Mouse (Mus musculus) layer of hippocampus, adult 2 months (tissue): ENCODE measurements at regions not wholly inside any gene's neighbourhood (a gene's known extent, or its start where the extent isn't known, plus 50 kb on each side); places are given as distances from the start of the nearest gene placed in this dataset.

ENCODE experiments used
- DNase-seq, 2 experiments: peaks; one replicate each; pipeline ENCODE4 v3.0.0; 2022; ENCODE audit warnings: low spot score in 2 of 2
- H3K27ac ChIP-seq: fragments of 200-600 bp; 2 replicates; pipeline ENCODE4 v1.8.1; 2022
- H3K4me3 ChIP-seq: fragments of 200-600 bp; 2 replicates; pipeline ENCODE4 v1.8.1; 2022; ENCODE audit warnings: mild to moderate bottlenecking
- CTCF ChIP-seq: fragments of 200-600 bp; conservative IDR thresholded peaks from 2 replicates; pipeline ENCODE4 v1.8.1; 2022; ENCODE audit warnings: antibody characterized with exemption, mild to moderate bottlenecking, moderate library complexity

DNA sequence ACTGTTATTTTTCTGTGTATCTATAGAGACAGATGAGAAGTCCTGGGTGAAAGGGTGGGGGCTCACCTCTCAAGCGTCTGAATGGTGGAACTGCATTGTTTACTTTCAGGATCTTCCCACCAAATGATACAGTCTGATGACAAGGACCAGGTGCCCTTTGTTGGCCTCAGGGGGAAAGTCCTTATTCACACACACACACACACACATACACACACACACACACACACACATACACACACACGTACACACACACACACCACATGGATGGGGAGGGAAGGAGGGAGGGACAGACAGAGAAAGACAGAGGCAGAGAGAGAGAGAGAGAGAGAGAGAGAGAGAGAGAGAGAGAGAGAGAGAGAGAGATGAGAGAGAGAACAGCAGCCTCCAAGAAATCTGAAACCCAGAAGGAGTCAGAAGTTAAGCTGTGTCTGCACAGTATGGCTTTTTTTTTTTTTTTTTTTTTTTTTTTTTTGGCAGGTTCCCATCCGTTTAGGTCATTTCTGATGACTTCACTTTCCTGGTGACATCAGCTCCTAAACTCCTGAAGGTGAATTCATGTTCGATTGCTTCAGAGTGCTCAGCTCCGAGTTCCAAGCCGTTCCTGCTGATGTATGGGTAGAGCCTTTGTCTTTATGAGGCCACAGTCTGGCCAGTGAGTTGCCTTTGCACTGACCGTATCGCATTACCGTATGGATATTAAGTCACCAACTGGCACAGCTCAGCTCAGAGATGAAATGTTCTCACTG, 273.4 kb downstream of the Kcnrg start:
- Histone ChIP-seq H3K27ac (no peak overlapping the region), H3K4me3 (no peak overlapping the region)
- DNase-seq = no peak
- TF ChIP-seq CTCF = no peak

DNA sequence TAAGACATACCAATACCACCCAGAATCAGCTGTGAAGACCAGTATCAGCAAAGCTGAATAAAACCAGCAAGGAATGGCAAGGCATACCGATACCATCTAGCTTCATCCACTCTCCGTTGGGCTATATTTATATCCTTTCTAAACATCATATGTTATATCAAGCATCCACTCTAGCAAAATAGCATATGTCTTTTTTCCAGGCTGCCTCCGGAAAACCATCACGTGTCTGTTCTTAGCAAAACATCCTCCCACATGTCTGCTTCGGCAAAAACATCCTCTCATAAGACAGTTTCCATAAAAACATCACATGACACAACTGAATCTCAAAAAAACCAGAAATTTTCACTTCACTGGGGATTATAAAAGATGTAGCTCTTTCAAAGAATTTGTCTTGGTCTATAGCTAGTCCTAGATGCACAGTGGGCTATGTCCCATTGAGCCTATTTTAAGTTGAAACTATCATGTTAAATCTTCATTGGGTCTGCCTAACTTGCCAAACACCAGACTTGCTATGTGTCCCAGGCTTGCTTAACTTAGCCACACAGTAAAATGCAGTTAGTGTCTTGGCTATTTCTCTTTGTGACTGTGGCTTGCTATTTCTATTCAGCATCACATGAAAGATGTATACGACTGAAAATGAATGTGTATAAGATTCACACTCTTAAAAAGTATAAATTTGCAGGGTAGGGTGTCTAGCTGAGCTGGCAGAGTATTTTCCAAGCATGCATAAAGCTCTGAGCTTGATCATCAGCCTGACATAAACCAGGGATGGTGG, 278.2 kb downstream of the Kcnrg start:
- no peak for DNase-seq
- TF ChIP-seq CTCF = no peak

DNA sequence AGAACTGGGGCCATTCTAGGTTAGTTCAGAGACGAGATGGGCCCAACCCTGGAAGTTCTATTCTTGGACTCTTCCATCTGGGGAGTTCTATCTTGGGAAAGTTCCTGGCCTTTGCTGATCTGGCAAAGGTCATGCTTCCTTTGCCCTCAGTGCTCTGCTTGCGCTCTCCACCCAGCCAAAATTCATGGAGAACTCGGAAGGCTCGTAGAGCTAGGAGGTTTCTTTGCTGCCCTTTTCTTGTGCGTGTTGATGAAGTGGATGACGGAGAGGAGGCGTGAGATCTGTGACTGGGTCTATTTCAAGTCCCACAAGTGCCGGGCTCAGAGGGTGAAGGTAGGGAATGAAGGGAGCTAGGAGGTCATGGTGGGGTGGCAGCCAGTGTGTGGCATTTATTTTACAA, 282.4 kb downstream of the Kcnrg start:
- DNase-seq = no peak
- Histone ChIP-seq H3K27ac (no peak overlapping the region), H3K4me3 (no peak overlapping the region)
- no peak for TF ChIP-seq CTCF

More for the DNA sequence above, 278.2 kb downstream of the Kcnrg start:
- no peak overlapping the region for H3K27ac ChIP-seq
- no peak overlapping the region for H3K4me3 ChIP-seq

- no peak for DNase-seq
- H3K27ac ChIP-seq = no peak overlapping the region
- no peak for TF ChIP-seq CTCF
- H3K4me3 ChIP-seq = no peak overlapping the region
Measured at GRCm38 (mm10) chr14:61893786-61894185, 286.5 kb downstream of the Kcnrg start.

DNA sequence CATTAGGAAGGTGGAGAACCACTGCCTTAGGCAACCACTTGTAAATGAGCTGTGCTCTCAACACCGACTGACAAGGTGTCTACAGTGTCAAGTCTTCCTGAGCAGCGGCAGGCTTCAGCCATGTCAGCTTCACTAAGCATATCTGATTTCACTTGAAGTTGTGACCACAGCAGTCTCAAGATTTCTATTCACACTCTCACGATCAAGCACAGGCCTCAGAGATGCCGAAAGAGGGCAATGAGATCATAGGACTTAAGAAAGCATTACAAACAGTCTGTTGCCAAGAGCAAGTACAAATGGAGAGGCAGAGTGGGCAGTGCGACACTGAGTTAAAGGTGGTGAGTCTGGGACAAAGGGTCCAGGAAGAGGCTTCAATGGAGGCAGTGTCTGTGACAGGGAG, 289.6 kb downstream of the Kcnrg start:
- Histone ChIP-seq H3K4me3 (no peak overlapping the region), H3K27ac (no peak overlapping the region)
- no peak for TF ChIP-seq CTCF
- DNase-seq = no peak

- Histone ChIP-seq H3K4me3 (no peak overlapping the region), H3K27ac (no peak overlapping the region)
- DNase-seq = no peak
- TF ChIP-seq CTCF = no peak
Measured at GRCm38 (mm10) chr14:61898664-61899063, 291.4 kb downstream of the Kcnrg start.

GRCm38 (mm10) chr14:61904426-61905124, 297.3 kb downstream of the Kcnrg start:
- Histone ChIP-seq H3K4me3 (no peak overlapping the region), H3K27ac (no peak overlapping the region)
- no peak for DNase-seq
- TF ChIP-seq CTCF = no peak

- TF ChIP-seq CTCF = no peak
- DNase-seq = no peak
Measured at GRCm38 (mm10) chr14:61918113-61918512, 310.9 kb downstream of the Kcnrg start.

DNA sequence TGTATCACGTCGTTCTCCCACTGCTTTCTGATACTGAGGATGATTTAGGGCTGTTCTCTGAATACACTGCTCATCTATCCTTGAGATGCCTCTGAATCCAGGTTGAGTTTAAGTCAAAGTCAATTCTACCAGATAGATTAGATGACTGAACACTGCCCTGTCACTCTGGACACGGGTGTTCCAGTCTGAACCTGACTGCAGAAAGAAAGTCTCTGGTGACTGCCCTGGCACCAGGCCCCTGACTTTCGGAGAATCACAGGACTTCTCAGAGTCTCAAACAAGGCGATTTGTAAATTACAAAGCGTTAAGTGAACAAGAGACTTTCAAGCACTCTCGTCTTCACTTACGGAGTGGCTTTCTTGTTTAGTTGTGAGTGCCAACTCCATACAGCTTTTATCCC, 324.6 kb downstream of the Kcnrg start:
- Histone ChIP-seq H3K4me3 (no peak overlapping the region), H3K27ac (no peak overlapping the region)
- TF ChIP-seq CTCF = no peak
- DNase-seq = no peak

More at GRCm38 (mm10) chr14:61918113-61918512, 310.9 kb downstream of the Kcnrg start:
- H3K27ac ChIP-seq = no peak overlapping the region
- H3K4me3 ChIP-seq = no peak overlapping the region

GRCm38 (mm10) chr14:61941682-61942081, 334.4 kb downstream of the Kcnrg start:
- no peak for DNase-seq
- Histone ChIP-seq H3K4me3 (no peak overlapping the region), H3K27ac (no peak overlapping the region)
- no peak for TF ChIP-seq CTCF

GRCm38 (mm10) chr14:61945659-61946058, 338.4 kb downstream of the Kcnrg start:
- no peak overlapping the region for H3K4me3 ChIP-seq
- TF ChIP-seq CTCF = no peak
- DNase-seq = no peak
- no peak overlapping the region for H3K27ac ChIP-seq

DNA sequence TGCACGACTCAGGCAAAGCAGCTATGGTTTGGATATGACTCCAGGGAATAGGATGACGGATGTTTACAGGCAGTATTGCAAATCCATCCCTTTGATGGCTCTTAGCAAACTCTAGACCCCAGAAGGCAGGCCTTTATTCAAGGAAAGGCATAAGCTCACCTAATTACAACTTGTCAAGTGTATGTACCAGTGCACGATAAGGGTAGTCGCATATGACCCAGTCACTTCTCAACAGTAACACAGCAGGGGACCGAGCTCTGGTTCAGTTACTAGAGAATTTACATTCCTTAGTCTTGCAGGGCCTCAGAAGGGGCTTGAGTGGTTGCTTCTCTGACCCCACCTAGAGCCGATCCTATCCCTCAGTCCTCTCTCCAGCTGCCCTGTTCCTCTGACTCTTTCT, 342.2 kb downstream of the Kcnrg start:
- H3K27ac ChIP-seq = no peak overlapping the region
- no peak for TF ChIP-seq CTCF
- H3K4me3 ChIP-seq = no peak overlapping the region
- DNase-seq = no peak

GRCm38 (mm10) chr14:61950004-61950403, 342.4 kb upstream of the Rnaseh2b start:
- TF ChIP-seq CTCF = no peak
- DNase-seq = no peak
- no peak overlapping the region for H3K4me3 ChIP-seq
- H3K27ac ChIP-seq = no peak overlapping the region
